Mouse (Mus musculus): ENCODE data around the gene Gpr174. TPM values are rescaled to one million over a fixed set of nuclear protein-coding genes. Genes with fewer than 3 reads are reported as not detected.
A peak's percentile ranks its signal among the peaks of the same experiment; 100 is the strongest.

Gene Gpr174
- polyA plus RNA-seq, 1 experiment from 2014 or later = 0.49 TPM

- H3K27me3 ChIP-seq = no peaks in the 10 kb centered on the region
- no peaks in the 10 kb centered on the region for H3K9me3 ChIP-seq (replicated peaks)
- ATAC-seq (ENCODE audit: insufficient number of reproducible peaks, low FRiP score, low TSS enrichment, low read depth) = no peak
- H3K36me3 ChIP-seq = no peaks in the 10 kb centered on the region
- no peak overlapping the region for H3K4me3 ChIP-seq (replicated peaks)
- H3K9ac ChIP-seq = no peak overlapping the region
- no peak overlapping the region for H3K27ac ChIP-seq (replicated peaks)
- no peaks in the 10 kb centered on the region for H3K4me1 ChIP-seq
- H3K4me2 ChIP-seq (replicated peaks) = no peak overlapping the region
Observed at GRCm38 (mm10) chrX:107306492-107306891, 50.8 kb downstream of the Gpr174 start.

GRCm38 (mm10) chrX:107312533-107312932 is 56.9 kb downstream of the Gpr174 start:
- no peak overlapping the region for H3K4me3 ChIP-seq (replicated peaks)
- H3K27me3 ChIP-seq = no peaks in the 10 kb centered on the region
- ATAC-seq (ENCODE audit: insufficient number of reproducible peaks, low FRiP score, low TSS enrichment, low read depth) = 0 out of 2 replicates have a peak, but pooled peaks have one; percentile 34
- no peak overlapping the region for H3K27ac ChIP-seq (replicated peaks)
- no peaks in the 10 kb centered on the region for H3K4me1 ChIP-seq
- H3K36me3 ChIP-seq = no peaks in the 10 kb centered on the region
- H3K9ac ChIP-seq = no peak overlapping the region
- no peaks in the 10 kb centered on the region for H3K9me3 ChIP-seq (replicated peaks)
- H3K4me2 ChIP-seq (replicated peaks) = no peak overlapping the region
- 41% methylated on average over 5 of the region's 5 CpGs for WGBS

- no peak overlapping the region for H3K4me3 ChIP-seq (replicated peaks)
- no peaks in the 10 kb centered on the region for H3K9me3 ChIP-seq (replicated peaks)
- H3K4me1 ChIP-seq = no peaks in the 10 kb centered on the region
- no peak for ATAC-seq (ENCODE audit: insufficient number of reproducible peaks, low FRiP score, low TSS enrichment, low read depth)
- no peaks in the 10 kb centered on the region for H3K36me3 ChIP-seq
- H3K4me2 ChIP-seq (replicated peaks) = no peak overlapping the region
- no peak overlapping the region for H3K9ac ChIP-seq
- 87% methylated on average over 8 of the region's 8 CpGs for WGBS
- no peak overlapping the region for H3K27ac ChIP-seq (replicated peaks)
- no peaks in the 10 kb centered on the region for H3K27me3 ChIP-seq
Observed at GRCm38 (mm10) chrX:107325697-107326381, 70.2 kb downstream of the Gpr174 start.

GRCm38 (mm10) chrX:107329849-107330248 is 74.2 kb downstream of the Gpr174 start:
- Histone ChIP-seq H3K27ac (replicated peaks) (no peak overlapping the region), H3K36me3 (no peaks in the 10 kb centered on the region), H3K9me3 (replicated peaks) (no peaks in the 10 kb centered on the region), H3K4me1 (no peaks in the 10 kb centered on the region), H3K9ac (no peak overlapping the region), H3K4me2 (replicated peaks) (no peak overlapping the region), H3K4me3 (replicated peaks) (no peak overlapping the region), H3K27me3 (no peaks in the 10 kb centered on the region)
- no peak for ATAC-seq (ENCODE audit: insufficient number of reproducible peaks, low FRiP score, low TSS enrichment, low read depth)
- 49% methylated on average over 3 of the region's 3 CpGs for WGBS

- Histone ChIP-seq H3K9ac (no peak overlapping the region), H3K27me3 (no peaks in the 10 kb centered on the region), H3K27ac (replicated peaks) (no peak overlapping the region), H3K9me3 (replicated peaks) (no peaks in the 10 kb centered on the region), H3K36me3 (no peaks in the 10 kb centered on the region), H3K4me3 (replicated peaks) (no peak overlapping the region), H3K4me1 (no peaks in the 10 kb centered on the region), H3K4me2 (replicated peaks) (no peak overlapping the region)
- no peak for ATAC-seq (ENCODE audit: insufficient number of reproducible peaks, low FRiP score, low TSS enrichment, low read depth)
- WGBS = 81% methylated on average over 1 of the region's 1 CpGs
Observed at GRCm38 (mm10) chrX:107336609-107337008, 80.9 kb downstream of the Gpr174 start.

GRCm38 (mm10) chrX:107341980-107342379 is 86.3 kb downstream of the Gpr174 start:
- Histone ChIP-seq H3K4me2 (replicated peaks) (no peak overlapping the region), H3K4me3 (replicated peaks) (no peak overlapping the region), H3K27me3 (no peaks in the 10 kb centered on the region), H3K36me3 (no peaks in the 10 kb centered on the region), H3K27ac (replicated peaks) (no peak overlapping the region), H3K9ac (no peak overlapping the region), H3K4me1 (no peaks in the 10 kb centered on the region), H3K9me3 (replicated peaks) (no peaks in the 10 kb centered on the region)
- 36% methylated on average over 3 of the region's 3 CpGs for WGBS
- no peak for ATAC-seq (ENCODE audit: insufficient number of reproducible peaks, low FRiP score, low TSS enrichment, low read depth)

Other genes starting within 250 kb of the Gpr174 start
- 0.21 and 0.24 TPM in 2 replicates for gene P2ry10, start 167.4 kb upstream of the Gpr174 start, polyA plus RNA-seq (2015; fragmentation: Nextera tagmentation; extraction: Ambion mirVana)
- 4.4 and 5.7 TPM in 2 replicates for gene P2ry10b, start 107.0 kb upstream of the Gpr174 start, polyA plus RNA-seq (2015; fragmentation: Nextera tagmentation; extraction: Ambion mirVana)
- 1,173 and 1,308 TPM in 2 replicates for gene Itm2a, start 147.5 kb downstream of the Gpr174 start, polyA plus RNA-seq (2015; fragmentation: Nextera tagmentation; extraction: Ambion mirVana)